Mouse (Mus musculus): ENCODE data around the gene Ttc13. TPM values are rescaled to one million over a fixed set of nuclear protein-coding genes. Genes with fewer than 3 reads are reported as not detected.

The Ttc13 gene
- polyA plus RNA-seq, 1 experiment, result 30.6 TPM

DNA sequence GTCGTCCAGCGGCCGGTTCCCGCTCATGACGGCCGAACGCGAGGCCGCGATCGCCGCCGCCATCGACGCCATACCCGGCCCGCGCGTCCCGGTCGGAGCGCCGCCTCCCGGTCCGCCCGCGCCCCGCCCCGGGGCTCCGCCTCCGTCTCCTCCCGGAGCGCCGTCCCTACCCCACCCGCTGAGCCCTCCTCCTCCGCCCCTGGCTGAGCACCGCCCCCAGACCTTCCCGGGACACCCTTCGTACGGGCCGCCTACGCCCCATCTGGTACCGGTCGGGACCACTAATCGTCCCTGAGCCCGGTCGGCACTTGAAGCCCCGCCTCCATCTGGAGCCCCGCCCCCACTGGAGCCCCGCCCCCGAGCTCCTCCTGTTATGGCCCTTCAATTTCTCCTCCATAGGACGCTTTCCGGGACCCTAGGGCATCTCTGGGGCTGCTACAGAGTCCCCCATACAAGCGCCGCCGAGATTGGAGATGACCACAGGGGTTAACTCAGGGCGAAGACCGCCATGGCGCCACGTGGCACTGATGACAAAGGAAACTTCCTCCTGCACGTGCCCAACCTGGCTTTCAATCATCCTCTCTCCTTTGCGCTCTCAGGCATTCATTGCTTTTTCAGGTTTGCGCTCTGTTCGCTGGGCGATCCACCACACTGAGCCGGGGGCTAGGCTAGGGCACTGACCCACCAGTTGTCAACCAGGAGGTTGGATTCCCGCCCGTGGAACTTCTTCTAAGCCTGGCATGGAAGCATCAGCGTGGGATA is 58.5 kb downstream of the Ttc13 start, which contains the start of gene 2310022B05Rik:
Gene 2310022B05Rik, minus strand, starts transcription at position 258 of the 762 bp plus-strand sequence.
- Histone ChIP-seq H3K4me1 (ENCODE audit: control insufficient read depth, insufficient read depth, low read length) (peaks cover 13% of the 10 kb centered on the region), H3K27ac (ENCODE audit: insufficient read depth, low read depth, low read length) (0 out of 2 replicates have a peak within 1 kb of the TSS, but pooled peaks have one; percentile 13), H3K4me3 (ENCODE audit: insufficient read depth, low read length) (peak within 1 kb of the TSS; percentile 93)
- TF ChIP-seq CTCF (IDR thresholded peaks at IDR 0.05; ENCODE audit: low read depth, low read length), result no peak
- no peak for TF ChIP-seq POLR2A (IDR thresholded peaks at IDR 0.05; ENCODE audit: borderline replicate concordance, low read depth, low read length)

DNA sequence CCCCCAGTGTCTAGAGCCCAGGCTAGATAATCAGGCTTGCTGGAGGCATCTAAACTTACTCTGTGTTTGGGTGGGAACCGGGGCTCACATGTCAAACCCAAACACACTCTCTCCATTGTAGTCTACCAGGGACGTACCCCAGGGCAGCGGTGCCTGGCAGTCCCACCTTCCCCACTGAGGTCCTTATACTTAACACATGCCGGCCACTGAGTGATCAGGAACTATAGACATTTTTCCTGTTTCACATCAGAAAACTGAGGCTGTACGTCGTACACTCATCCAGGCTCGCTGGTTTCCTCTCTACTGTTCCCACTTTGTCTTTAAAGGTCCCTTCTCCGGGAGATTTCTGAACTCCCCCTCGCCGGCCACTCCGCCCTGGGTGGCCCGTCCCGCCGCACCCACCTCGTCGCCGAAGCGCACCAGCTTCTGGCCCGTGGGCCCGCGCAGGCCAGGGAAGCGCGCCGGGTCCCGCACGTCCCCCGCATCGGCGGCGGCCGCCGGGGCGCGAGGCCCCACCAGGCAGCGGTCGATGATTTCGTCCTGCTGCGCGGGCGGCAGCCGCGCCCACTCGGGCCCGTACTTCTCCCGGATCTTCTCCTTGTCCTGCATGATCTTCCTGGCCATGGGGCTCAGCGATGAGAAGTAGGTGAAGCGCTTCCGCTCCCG is 59.2 kb downstream of the Ttc13 start:
- TF ChIP-seq POLR2A (IDR thresholded peaks at IDR 0.05; ENCODE audit: borderline replicate concordance, low read depth, low read length) (no peak), CTCF (IDR thresholded peaks at IDR 0.05; ENCODE audit: low read depth, low read length) (no peak)
- H3K4me3 ChIP-seq (ENCODE audit: insufficient read depth, low read length), result peak overlapping the region; percentile 93
- H3K4me1 ChIP-seq (ENCODE audit: control insufficient read depth, insufficient read depth, low read length), result peaks cover 14% of the 10 kb centered on the region
- H3K27ac ChIP-seq (ENCODE audit: insufficient read depth, low read depth, low read length), result 0 out of 2 replicates have a peak overlapping the region, but pooled peaks have one; percentile 13

DNA sequence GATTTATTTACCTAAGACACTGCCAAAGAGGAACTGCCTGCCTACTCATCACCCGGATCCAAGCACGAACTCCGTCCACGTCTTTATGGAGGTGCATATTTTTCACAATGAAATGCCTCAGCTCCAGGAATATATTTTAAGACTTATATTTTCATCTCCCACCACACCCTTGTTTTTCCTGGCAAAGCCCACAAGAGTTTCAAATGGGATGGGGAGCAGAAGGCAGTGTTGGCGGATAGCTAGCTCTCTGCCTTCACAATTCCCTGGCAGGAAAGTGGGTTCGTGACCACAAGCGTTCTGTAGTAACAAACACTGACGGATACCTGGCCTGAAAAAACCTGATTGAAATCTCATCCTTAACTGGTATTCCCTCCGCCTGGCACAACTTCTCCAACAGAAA is 60.0 kb downstream of the Ttc13 start:
- TF ChIP-seq POLR2A (IDR thresholded peaks at IDR 0.05; ENCODE audit: borderline replicate concordance, low read depth, low read length), result no peak
- Histone ChIP-seq H3K27ac (ENCODE audit: insufficient read depth, low read depth, low read length) (no peak overlapping the region), H3K4me3 (ENCODE audit: insufficient read depth, low read length) (peak overlapping the region; percentile 93), H3K4me1 (ENCODE audit: control insufficient read depth, insufficient read depth, low read length) (peaks cover 14% of the 10 kb centered on the region)

DNA sequence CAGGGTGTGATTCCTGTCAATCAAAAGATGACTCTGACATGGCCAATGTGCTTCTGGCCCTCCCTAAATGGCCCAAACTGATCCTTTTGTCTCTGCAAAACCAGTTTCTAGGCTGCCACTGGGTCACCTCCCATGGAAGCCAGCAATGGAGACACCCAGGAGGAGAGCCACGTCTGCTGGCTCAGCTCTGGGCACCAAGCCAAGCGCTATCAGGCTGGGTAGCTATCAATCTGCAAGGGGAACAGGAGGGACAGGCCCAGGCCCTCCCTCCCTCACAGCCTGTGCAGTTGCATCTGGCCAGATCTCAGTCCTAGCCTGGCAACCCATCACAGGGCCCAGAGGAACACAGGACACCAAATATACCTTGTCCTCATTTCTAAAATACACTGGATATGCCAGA is 63.4 kb downstream of the Ttc13 start:
- Histone ChIP-seq H3K27ac (ENCODE audit: insufficient read depth, low read depth, low read length) (no peak overlapping the region), H3K4me3 (ENCODE audit: insufficient read depth, low read length) (no peak overlapping the region), H3K4me1 (ENCODE audit: control insufficient read depth, insufficient read depth, low read length) (peaks cover 14% of the 10 kb centered on the region)
- TF ChIP-seq CTCF (IDR thresholded peaks at IDR 0.05; ENCODE audit: low read depth, low read length) (no peak), POLR2A (IDR thresholded peaks at IDR 0.05; ENCODE audit: borderline replicate concordance, low read depth, low read length) (no peak)

DNA sequence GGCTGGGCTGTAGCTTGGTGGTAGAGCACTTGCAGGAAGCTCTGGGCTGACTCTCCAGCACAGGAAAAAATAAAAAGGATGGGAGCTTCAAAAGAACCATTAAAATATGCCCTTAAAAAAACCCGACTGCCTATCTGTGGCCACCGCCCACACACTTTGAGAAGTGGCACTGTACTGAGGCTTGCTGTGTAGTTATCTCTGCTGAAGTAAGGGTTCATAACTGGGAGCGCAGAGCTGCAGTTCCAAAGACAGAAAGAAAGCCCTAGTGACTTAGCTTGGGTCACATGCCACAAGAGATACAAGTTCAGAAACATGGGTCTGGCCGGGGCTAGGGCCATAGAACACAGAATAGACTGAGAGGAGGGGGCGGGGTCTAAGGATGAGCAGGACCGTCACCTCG is 63.8 kb downstream of the Ttc13 start:
- H3K27ac ChIP-seq (ENCODE audit: insufficient read depth, low read depth, low read length), result no peak overlapping the region
- TF ChIP-seq POLR2A (IDR thresholded peaks at IDR 0.05; ENCODE audit: borderline replicate concordance, low read depth, low read length) (no peak), CTCF (IDR thresholded peaks at IDR 0.05; ENCODE audit: low read depth, low read length) (no peak)
- H3K4me3 ChIP-seq (ENCODE audit: insufficient read depth, low read length), result no peak overlapping the region
- H3K4me1 ChIP-seq (ENCODE audit: control insufficient read depth, insufficient read depth, low read length), result peaks cover 14% of the 10 kb centered on the region

DNA sequence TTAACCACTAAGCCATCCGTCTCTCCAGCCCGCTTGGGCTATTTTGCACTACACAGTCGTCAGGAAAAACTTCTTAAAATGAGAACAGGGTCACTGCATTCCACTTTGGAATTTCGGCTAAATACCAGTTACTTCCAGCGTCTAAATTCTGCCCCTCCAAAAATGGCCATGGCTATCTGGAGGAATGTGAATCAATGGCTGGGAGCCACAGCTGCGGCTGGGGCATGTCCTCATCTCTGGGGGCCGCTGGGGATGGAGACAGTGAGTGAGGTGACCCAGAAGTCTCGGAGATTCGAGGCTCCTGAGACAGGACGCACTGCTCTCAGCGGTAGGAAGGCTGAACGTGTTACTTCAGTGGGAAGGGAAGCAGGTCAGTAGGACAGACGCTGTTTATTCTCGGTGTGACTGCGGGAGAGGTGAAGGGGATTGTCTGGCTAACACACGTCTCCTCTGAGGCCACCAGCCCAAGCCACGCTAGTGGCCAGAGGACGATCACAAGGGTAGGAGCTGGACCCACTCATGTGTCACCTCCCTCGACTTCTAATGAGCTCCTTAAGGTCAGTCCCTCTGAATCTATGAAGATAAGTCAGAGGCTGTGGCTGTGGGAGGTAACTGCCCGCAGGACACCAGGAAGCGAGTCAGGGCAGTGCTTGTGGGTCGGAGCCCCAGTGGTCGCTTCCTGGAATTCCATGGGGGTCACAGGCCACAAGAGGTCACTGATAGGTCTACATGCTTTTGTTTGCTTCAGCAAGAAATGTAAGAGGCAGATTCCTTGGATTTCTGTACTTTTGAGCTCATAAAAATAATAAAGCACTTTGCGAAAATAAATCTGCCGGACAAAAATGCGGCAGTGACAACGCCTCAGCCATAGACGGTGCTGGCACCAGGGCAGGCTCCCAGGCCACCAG is 68.0 kb downstream of the Ttc13 start:
- TF ChIP-seq POLR2A (IDR thresholded peaks at IDR 0.05; ENCODE audit: borderline replicate concordance, low read depth, low read length) (no peak), CTCF (IDR thresholded peaks at IDR 0.05; ENCODE audit: low read depth, low read length) (no peak)
- Histone ChIP-seq H3K27ac (ENCODE audit: insufficient read depth, low read depth, low read length) (no peak overlapping the region), H3K4me1 (ENCODE audit: control insufficient read depth, insufficient read depth, low read length) (peaks cover 5% of the 10 kb centered on the region; the same call in 1 of the 2 replicates), H3K4me3 (ENCODE audit: insufficient read depth, low read length) (no peak overlapping the region)

DNA sequence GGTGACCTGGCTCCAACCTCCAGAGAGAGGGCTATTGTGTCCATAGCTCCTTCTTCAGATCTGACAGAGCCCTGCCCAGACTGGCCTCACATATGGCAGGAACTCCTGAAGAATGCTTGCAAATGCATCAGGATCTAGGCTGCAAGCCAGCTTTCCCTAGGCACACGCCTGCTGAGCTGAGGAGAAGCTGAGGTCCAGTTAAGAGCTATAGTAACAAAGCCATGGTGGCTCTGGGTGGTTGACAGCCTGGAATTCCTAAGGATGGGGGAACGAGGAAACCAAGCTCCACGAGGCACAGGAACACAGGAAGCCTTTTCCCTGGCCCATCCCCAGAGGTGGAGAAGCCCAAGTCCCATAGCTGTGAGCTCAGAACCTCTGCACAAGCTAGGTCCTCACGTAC is 69.2 kb downstream of the Ttc13 start:
- TF ChIP-seq CTCF (IDR thresholded peaks at IDR 0.05; ENCODE audit: low read depth, low read length) (no peak), POLR2A (IDR thresholded peaks at IDR 0.05; ENCODE audit: borderline replicate concordance, low read depth, low read length) (no peak)
- H3K27ac ChIP-seq (ENCODE audit: insufficient read depth, low read depth, low read length), result no peak overlapping the region
- no peak overlapping the region for H3K4me3 ChIP-seq (ENCODE audit: insufficient read depth, low read length)

DNA sequence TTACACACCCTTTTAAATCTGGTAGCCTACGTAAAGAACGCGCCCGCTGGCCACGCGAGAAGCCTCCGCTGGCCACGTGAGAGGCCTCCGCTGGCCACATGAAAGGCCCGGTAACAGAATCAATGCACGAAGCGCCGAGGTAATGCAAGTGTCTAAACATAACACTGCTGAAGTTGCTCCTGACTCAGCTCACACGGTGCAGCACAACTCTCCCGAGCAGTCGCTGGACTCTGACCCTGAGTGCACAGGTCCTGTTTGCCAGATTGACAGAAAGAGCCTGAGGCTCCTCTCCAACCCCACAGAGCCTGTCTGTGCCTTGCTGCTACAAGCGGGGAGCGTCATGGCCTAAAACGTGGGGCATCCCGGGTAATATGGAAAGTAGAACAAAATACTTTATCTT is 70.0 kb downstream of the Ttc13 start:
- no peak overlapping the region for H3K27ac ChIP-seq (ENCODE audit: insufficient read depth, low read depth, low read length)
- H3K4me1 ChIP-seq (ENCODE audit: control insufficient read depth, insufficient read depth, low read length), result no peaks in the 10 kb centered on the region; the same call in 1 of the 2 replicates
- no peak overlapping the region for H3K4me3 ChIP-seq (ENCODE audit: insufficient read depth, low read length)
- TF ChIP-seq POLR2A (IDR thresholded peaks at IDR 0.05; ENCODE audit: borderline replicate concordance, low read depth, low read length), result no peak
- no peak for TF ChIP-seq CTCF (IDR thresholded peaks at IDR 0.05; ENCODE audit: low read depth, low read length)

More for the DNA sequence above, 69.2 kb downstream of the Ttc13 start:
- H3K4me1 ChIP-seq (ENCODE audit: control insufficient read depth, insufficient read depth, low read length), result no peaks in the 10 kb centered on the region; the same call in 1 of the 2 replicates

DNA sequence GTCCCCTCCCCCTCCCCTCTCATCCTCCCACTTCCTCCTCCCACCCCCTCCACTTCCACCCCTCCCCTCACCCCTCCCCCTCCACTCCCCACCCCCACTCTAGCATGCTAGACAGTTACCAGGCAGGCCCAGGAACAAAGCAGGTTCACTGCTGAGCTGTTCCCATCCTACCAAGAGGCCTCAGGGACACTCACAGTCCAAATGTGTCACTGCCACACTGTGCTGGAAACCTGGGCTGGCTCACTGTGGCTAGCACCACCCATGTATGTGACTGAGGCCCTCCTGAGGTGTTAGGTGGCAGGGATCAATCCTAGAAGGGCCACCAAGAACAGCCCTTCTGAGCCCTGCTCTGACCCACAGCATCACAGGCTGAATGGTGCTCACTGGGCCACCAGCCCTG is 73.5 kb downstream of the Ttc13 start:
- Histone ChIP-seq H3K4me3 (ENCODE audit: insufficient read depth, low read length) (no peak overlapping the region), H3K4me1 (ENCODE audit: control insufficient read depth, insufficient read depth, low read length) (peaks cover 2% of the 10 kb centered on the region; the same call in 1 of the 2 replicates), H3K27ac (ENCODE audit: insufficient read depth, low read depth, low read length) (no peak overlapping the region)
- no peak for TF ChIP-seq CTCF (IDR thresholded peaks at IDR 0.05; ENCODE audit: low read depth, low read length)
- no peak for TF ChIP-seq POLR2A (IDR thresholded peaks at IDR 0.05; ENCODE audit: borderline replicate concordance, low read depth, low read length)
